Mouse (Mus musculus) frontal cortex, adult (tissue): ENCODE measurements around the gene H2al1e.
A peak's percentile ranks its signal among the peaks of the same experiment; 100 is the strongest.
"Not testable (repeated sequence)": the region's sequence is repeated elsewhere in the genome, so short reads cannot be mapped to it uniquely, and the experiment has no call there.

Experiments
- ATAC-seq: cut with Nextera tagmentation; 2 replicates; pipeline ENCODE4 v1.9.2; 2017; ENCODE audit warnings: mild to moderate bottlenecking, moderate library complexity, mixed read lengths; ENCODE audit not compliant: low TSS enrichment

The H2al1e gene

GRCm38 (mm10) chrX:11311634-11312033 is at the start of gene H2al1e:
Gene H2al1e (plus strand): TSS chrX:11311934.
- not testable (repeated sequence) for ATAC-seq

GRCm38 (mm10) chrX:11264918-11265317 is 46.8 kb upstream of the H2al1e start:
- ATAC-seq, result no peak

DNA sequence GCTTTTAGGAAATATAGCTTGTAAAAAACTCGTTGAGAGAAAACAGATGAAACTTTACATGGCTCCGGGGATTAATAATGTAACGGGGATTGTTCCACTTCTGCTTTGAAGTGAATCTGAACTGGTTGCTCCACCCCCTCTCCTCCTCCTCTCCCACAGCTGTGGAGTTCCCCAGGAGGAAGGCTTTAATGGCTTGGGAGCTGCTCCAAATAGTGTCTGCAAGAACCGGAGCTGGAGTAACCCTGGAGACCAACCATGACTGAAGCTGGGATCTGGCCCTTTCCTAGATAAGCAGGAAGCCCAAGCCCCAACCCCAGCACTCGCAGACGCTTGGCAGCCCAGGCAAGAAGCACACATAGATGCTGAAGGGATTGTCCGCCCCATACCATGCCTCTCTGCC is 43.9 kb upstream of the H2al1e start:
- ATAC-seq, result no peak

DNA sequence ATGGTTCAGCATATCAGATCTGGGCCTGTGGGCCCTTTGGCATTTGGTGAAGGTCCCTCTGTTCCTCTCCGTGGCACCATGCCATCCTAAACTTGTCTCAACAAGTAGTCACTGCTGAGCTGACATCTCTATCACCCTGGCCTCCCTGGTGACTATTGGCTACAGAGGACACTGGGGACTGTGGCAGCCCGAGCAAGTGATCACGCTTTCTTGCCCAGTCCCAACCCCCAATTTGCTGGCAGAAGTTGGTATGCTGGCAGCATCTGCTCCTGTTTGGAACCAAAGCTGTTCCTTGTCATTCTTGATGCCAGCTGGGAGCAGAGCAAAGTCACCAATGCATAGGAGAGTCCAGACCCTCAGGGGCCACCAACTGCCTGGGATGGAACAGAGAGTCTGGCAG is 42.7 kb upstream of the H2al1e start:
- ATAC-seq, result peak; percentile 41; the same call in 1 of the 2 replicates

DNA sequence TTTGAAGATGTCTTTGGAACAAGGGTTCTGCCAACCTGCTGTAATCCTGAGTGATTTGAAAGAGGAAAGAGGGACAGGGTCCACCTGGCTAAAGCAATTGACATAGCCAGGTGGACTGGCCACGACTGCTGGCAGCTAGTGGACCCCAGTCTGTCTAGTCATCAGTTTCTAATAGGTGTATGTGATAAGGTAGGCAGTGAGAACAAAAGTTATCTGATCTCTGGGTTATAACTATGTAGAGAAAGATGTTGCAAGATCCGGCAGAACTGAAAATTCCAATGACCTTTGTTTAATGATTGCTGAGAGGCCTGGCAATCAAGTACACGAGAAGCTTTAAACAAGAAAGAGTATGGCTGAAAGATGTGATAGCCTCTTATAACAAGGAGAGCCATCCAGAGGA is 38.5 kb upstream of the H2al1e start:
- no peak for ATAC-seq

DNA sequence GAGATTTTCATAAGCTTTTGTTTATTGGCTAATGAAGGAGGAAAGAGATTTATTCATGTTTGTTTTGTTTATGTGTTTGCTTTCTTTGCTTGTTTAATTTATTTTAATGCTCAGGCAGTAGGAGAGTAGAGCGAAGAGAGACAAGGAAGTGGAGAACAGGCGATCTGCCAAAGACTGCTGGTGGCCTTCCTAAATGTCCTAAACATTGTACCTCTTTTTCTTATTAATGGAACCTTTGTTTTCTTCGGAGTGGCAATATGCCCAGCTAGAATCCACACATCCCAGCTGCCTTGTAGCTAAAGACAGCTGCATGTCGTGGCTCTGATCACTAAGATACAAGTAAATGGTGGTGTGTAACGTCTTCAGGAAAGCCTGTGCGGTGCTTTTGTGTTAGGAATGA is 34.7 kb upstream of the H2al1e start:
- ATAC-seq, result no peak

- ATAC-seq, result peak; percentile 79
Measured at GRCm38 (mm10) chrX:11280741-11281140, 31.0 kb upstream of the H2al1e start.

DNA sequence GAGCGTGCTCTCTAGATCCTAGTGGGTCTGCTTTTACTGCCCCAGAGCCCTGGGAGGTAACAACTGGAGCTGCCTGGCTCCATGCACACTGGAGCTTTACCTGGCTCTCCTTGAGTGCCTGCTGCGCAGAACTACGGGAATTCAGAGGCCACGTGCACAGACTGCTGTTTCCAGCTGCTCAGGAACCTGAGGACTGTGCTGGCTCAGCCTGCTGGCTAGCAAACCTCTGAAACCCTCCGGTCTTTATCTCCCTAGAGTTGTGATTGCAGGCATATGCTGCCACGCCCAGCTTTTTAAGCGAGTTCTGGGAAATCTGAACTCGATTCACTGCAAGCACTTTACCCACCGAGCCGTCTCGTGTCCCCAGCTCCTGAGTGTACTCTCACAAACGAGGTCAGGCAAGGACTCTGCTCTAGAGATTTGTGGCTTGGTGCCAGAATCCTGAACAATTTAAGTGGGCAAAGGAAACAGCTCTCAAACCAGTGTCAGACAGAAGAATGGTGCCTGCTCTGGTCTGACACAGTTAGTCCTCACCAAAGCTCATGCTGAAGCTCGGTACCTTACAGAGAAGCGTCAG is 23.3 kb upstream of the H2al1e start:
- no peak for ATAC-seq

GRCm38 (mm10) chrX:11289244-11289643 is 22.5 kb upstream of the H2al1e start:
- no peak for ATAC-seq

GRCm38 (mm10) chrX:11298957-11299356 is 12.8 kb upstream of the H2al1e start, which contains the start of gene H2al1a:
Gene H2al1a (plus strand): TSS chrX:11299257.
- ATAC-seq, result not testable (repeated sequence)

DNA sequence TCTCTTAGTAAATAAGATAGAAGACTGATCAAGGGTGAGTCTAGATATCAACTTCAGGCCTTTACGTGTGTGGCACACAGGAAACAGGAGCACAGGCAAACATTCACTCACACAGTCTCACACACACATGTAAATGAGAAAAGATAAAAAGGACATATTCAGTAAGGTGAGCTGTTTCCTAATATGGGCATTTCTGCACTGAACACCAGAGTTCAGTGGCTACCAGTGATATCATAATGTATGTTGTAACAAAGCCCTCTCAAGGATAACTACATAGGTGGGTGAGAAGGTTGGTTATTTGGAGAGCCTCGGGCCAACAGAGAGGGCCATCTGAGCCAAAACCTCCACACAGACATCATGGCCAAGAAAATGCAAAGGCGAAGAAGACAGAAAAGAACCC is 9.6 kb upstream of the H2al1e start, which contains the start of gene H2al1b:
Gene H2al1b, plus strand, starts transcription at position 301 of the 400 bp plus-strand sequence.
- not testable (repeated sequence) for ATAC-seq

GRCm38 (mm10) chrX:11305355-11305754 is 6.4 kb upstream of the H2al1e start, which contains the start of gene H2al1c:
Gene H2al1c (plus strand): TSS chrX:11305655.
- not testable (repeated sequence) for ATAC-seq

GRCm38 (mm10) chrX:11308524-11308923 is 3.2 kb upstream of the H2al1e start, which contains the start of gene H2al1d:
Gene H2al1d (plus strand): TSS chrX:11308824.
- ATAC-seq, result not testable (repeated sequence)

DNA sequence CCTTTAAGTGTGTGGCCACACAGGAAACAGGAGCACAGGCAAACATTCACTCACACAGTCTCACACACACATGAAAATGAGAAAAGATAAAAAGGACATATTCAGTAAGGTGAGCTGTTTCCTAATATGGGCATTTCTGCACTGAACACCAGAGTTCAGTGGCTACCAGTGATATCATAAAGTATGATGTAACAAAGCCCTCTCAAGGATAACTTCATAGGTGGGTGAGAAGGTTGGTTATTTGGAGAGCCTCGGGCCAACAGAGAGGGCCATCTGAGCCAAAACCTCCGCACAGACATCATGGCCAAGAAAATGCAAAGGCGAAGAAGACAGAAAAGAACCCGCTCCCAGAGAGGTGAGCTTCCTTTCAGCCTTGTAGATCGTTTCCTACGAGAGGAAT is 3.1 kb downstream of the H2al1e start, which contains the start of gene H2al1f:
Gene H2al1f, plus strand, starts transcription at position 301 of the 400 bp plus-strand sequence.
- not testable (repeated sequence) for ATAC-seq

DNA sequence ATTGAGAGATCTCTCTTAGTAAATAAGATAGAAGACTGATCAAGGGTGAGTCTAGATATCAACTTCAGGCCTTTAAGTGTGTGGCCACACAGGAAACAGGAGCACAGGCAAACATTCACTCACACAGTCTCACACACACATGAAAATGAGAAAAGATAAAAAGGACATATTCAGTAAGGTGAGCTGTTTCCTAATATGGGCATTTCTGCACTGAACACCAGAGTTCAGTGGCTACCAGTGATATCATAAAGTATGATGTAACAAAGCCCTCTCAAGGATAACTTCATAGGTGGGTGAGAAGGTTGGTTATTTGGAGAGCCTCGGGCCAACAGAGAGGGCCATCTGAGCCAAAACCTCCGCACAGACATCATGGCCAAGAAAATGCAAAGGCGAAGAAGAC is 6.2 kb downstream of the H2al1e start, which contains the start of gene H2al1g:
Gene H2al1g, plus strand, starts transcription at position 301 of the 400 bp plus-strand sequence.
- not testable (repeated sequence) for ATAC-seq

- not testable (repeated sequence) for ATAC-seq
Measured at GRCm38 (mm10) chrX:11321192-11321591, 9.5 kb downstream of the H2al1e start, which contains the start of gene H2al1h. Gene H2al1h (plus strand): TSS chrX:11321492.

DNA sequence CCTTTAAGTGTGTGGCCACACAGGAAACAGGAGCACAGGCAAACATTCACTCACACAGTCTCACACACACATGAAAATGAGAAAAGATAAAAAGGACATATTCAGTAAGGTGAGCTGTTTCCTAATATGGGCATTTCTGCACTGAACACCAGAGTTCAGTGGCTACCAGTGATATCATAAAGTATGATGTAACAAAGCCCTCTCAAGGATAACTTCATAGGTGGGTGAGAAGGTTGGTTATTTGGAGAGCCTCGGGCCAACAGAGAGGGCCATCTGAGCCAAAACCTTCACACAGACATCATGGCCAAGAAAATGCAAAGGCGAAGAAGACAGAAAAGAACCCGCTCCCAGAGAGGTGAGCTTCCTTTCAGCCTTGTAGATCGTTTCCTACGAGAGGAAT is 12.6 kb downstream of the H2al1e start, which contains the start of gene H2al1i:
Gene H2al1i, plus strand, starts transcription at position 301 of the 400 bp plus-strand sequence.
- ATAC-seq, result not testable (repeated sequence)

- ATAC-seq, result not testable (repeated sequence)
Measured at GRCm38 (mm10) chrX:11327522-11327921, 15.8 kb downstream of the H2al1e start, which contains the start of gene H2al1j. Gene H2al1j (plus strand): TSS chrX:11327822.

DNA sequence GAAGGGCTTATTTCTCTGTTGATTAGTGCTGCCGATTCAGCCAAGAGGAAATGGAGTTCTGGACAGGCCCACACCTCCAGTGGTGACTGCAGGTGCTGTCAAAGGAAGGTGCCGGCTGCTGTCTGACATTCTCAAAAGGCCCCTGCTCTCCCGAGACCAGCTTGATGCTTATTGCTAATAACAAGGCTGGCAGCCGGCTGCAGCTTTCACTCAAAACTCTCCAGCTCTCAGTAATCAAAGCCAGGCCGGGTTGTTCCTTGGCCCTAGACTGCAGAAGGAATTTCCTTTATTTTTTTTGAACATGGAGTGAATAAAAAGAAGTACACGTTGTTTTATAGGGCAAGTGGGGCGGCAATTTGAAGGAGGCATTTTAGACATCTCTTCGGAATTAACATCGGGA is 34.0 kb downstream of the H2al1e start:
- no peak; the same call in 1 of the 2 replicates for ATAC-seq

GRCm38 (mm10) chrX:11346756-11347155 is 35.0 kb downstream of the H2al1e start:
- ATAC-seq, result no peak

- ATAC-seq, result no peak
Measured at GRCm38 (mm10) chrX:11360823-11361222, 49.1 kb downstream of the H2al1e start.

- ATAC-seq, result no peak
Measured at GRCm38 (mm10) chrX:11361261-11361660, 49.5 kb downstream of the H2al1e start.
